Mouse (Mus musculus): ENCODE results near the gene Vapb. TPM values are rescaled to one million over a fixed set of nuclear protein-coding genes. Genes with fewer than 3 reads are reported as not detected.

The Vapb gene
- polyA plus RNA-seq, 1 experiment from 2014 or later = 4.7 TPM

DNA sequence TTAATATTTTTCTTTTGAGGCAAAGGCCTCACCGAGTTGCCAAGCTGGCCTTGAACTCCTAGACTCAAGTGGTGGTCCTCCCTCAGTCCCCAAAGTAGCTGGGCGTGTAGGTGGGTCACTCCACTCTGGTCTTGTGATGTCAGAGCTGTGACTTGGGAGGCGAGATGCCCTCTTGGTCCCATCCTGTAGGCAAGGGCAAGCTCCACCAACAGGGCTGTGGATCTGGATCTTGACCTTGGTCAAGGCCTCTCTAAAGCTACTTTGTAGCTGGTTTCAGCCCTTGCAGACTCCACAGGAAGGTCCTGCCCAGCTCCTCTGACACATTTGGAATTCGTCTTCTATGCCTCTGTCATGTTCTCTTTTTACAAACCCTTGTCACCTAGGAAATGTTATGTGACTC lies 11.5 kb upstream of the Vapb start:
- DNase-seq = no peak
- no peak for TF ChIP-seq EP300 (IDR thresholded peaks at IDR 0.05; ENCODE audit: low read depth)
- no peak for TF ChIP-seq CTCF (IDR thresholded peaks at IDR 0.05; ENCODE audit: low read depth)
- Histone ChIP-seq H3K4me2 (ENCODE audit: low read depth, low read length) (no peak overlapping the region), H3K27me3 (ENCODE audit: insufficient read depth, low read length) (no peaks in the 10 kb centered on the region), H3K9me3 (ENCODE audit: low read length) (no peaks in the 10 kb centered on the region), H3K36me3 (replicated peaks; ENCODE audit: insufficient read depth, low read length) (no peaks in the 10 kb centered on the region), H3K9ac (replicated peaks) (no peak overlapping the region), H3K4me3 (ENCODE audit: low read depth, low read length) (no peak overlapping the region), H3K4me1 (ENCODE audit: insufficient read depth) (no peaks in the 10 kb centered on the region; the same call in 1 of the 2 replicates), H3K27ac (ENCODE audit: low read depth) (no peak overlapping the region)
- WGBS (ENCODE audit: insufficient replicate concordance) = 71% methylated on average over 4 of the region's 4 CpGs
- no peak for ATAC-seq

DNA sequence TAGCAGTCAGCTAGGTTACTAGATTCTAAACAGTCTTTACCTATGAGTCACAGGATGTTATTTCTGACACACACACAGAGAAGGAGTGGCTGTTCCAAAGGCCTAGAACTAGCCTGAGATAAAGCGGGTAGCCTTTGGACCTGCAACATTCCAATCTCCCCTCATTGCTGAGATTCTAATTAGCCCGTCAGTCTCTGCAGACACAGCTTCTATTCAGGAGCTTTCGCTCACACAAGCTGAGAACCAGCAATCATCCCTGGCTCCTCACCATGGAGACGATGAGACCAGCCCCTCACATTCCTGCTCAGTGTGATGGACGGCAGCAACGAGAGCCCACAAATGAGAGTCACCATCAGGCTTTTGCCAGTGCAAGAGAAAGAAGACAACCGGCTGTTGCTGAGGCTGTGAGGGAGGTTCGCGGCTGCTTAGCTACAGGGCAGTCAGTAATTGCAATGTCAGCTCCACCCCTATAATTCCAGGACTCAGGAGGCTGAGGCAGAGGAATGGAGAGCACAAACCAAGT lies 6.8 kb upstream of the Vapb start:
- TF ChIP-seq EP300 (IDR thresholded peaks at IDR 0.05; ENCODE audit: low read depth) (no peak), CTCF (IDR thresholded peaks at IDR 0.05; ENCODE audit: low read depth) (no peak)
- 44% methylated on average over 9 of the region's 9 CpGs for WGBS (ENCODE audit: insufficient replicate concordance)
- Histone ChIP-seq H3K4me3 (ENCODE audit: low read depth, low read length) (no peak overlapping the region), H3K27me3 (ENCODE audit: insufficient read depth, low read length) (no peaks in the 10 kb centered on the region), H3K9ac (replicated peaks) (no peak overlapping the region), H3K4me2 (ENCODE audit: low read depth, low read length) (no peak overlapping the region), H3K27ac (ENCODE audit: low read depth) (no peak overlapping the region), H3K36me3 (replicated peaks; ENCODE audit: insufficient read depth, low read length) (no peaks in the 10 kb centered on the region), H3K4me1 (ENCODE audit: insufficient read depth) (no peaks in the 10 kb centered on the region), H3K9me3 (ENCODE audit: low read length) (no peaks in the 10 kb centered on the region)
- ATAC-seq = no peak
- no peak for DNase-seq

DNA sequence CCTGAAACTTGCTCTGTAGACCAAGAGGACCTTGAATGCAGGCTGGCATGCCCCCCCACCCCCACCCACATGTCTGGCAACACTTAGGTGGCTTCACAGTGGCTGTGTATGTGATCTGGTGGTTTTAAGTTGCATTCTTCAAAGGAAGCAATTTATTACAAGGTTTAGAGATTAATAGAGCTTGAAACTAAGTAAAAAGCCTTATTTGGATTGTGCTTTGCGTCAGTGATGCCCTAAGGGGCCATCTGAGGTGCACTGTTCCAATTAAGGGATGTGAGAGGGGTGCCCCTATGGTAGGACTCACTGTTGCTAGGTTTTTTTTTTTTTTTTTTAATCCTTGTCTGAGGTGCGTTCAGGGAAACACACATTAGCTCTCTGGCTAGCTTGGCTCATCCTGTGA lies 2.9 kb upstream of the Vapb start:
- no peaks in the 10 kb centered on the region for H3K27me3 ChIP-seq (ENCODE audit: insufficient read depth, low read length)
- H3K27ac ChIP-seq (ENCODE audit: low read depth) = no peak overlapping the region
- ATAC-seq (no peak), DNase-seq (no peak)
- H3K4me3 ChIP-seq (ENCODE audit: low read depth, low read length) = no peak overlapping the region
- WGBS (ENCODE audit: insufficient replicate concordance) = 80% methylated on average over 2 of the region's 2 CpGs
- no peaks in the 10 kb centered on the region for H3K9me3 ChIP-seq (ENCODE audit: low read length)
- no peak overlapping the region for H3K4me2 ChIP-seq (ENCODE audit: low read depth, low read length)
- peaks cover 16% of the 10 kb centered on the region for H3K4me1 ChIP-seq (ENCODE audit: insufficient read depth)
- H3K36me3 ChIP-seq (replicated peaks; ENCODE audit: insufficient read depth, low read length) = no peaks in the 10 kb centered on the region
- H3K9ac ChIP-seq (replicated peaks) = no peak overlapping the region
- TF ChIP-seq CTCF (IDR thresholded peaks at IDR 0.05; ENCODE audit: low read depth) (no peak), EP300 (IDR thresholded peaks at IDR 0.05; ENCODE audit: low read depth) (no peak)

DNA sequence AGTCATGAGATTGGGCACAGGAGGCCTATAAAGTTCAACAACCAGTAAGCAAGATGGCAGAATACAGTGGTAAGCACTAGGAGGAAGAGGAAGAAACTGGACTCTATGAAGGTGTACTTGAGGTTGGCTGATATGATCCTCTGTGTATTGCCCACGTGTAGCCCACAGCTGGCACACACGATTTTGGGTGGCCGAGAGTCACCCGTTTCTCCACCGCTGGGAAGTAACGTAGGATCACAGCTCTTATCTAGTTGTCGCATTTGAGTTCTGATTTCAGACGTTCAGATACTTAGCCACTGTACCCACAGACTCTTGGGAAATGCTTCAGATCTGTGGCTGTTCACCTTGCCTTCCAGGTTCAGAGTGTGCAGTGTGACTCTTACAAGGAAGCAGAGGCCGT lies 921 bp downstream of the Vapb start:
- 40% methylated on average over 9 of the region's 9 CpGs for WGBS (ENCODE audit: insufficient replicate concordance)
- no peak for DNase-seq
- Histone ChIP-seq H3K36me3 (replicated peaks; ENCODE audit: insufficient read depth, low read length) (no peaks in the 10 kb centered on the region), H3K4me2 (ENCODE audit: low read depth, low read length) (peak overlapping the region; percentile 78), H3K27ac (ENCODE audit: low read depth) (peak overlapping the region; percentile 93; the same call in 1 of the 2 replicates), H3K27me3 (ENCODE audit: insufficient read depth, low read length) (no peaks in the 10 kb centered on the region), H3K4me1 (ENCODE audit: insufficient read depth) (peaks cover 26% of the 10 kb centered on the region), H3K9me3 (ENCODE audit: low read length) (no peaks in the 10 kb centered on the region), H3K4me3 (ENCODE audit: low read depth, low read length) (peak overlapping the region; percentile 93), H3K9ac (replicated peaks) (peak overlapping the region; percentile 82)
- no peak for ATAC-seq
- TF ChIP-seq EP300 (IDR thresholded peaks at IDR 0.05; ENCODE audit: low read depth) = no peak
- no peak for TF ChIP-seq CTCF (IDR thresholded peaks at IDR 0.05; ENCODE audit: low read depth)

DNA sequence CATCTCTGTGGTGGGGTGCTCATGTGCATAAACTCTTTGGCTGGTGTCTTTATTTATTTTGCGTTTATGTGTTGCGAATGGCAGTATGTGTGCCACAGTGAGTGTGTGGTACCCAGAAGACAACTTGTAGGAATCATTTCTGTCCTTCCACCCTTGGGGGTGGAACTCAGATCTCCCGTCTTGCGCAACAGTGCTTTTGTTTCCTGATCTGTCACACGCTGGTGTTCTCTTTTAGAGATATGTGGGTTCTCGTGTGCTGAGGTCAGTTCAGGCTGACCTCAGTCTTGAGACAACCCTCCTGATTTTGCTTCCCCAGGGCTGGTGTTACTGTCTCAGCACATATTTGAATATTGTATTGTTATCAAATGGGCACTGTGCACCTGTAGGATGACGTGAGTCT lies 1.8 kb downstream of the Vapb start:
- Histone ChIP-seq H3K9ac (replicated peaks) (no peak overlapping the region), H3K27me3 (ENCODE audit: insufficient read depth, low read length) (no peaks in the 10 kb centered on the region), H3K27ac (ENCODE audit: low read depth) (no peak overlapping the region), H3K4me3 (ENCODE audit: low read depth, low read length) (no peak overlapping the region), H3K36me3 (replicated peaks; ENCODE audit: insufficient read depth, low read length) (no peaks in the 10 kb centered on the region), H3K9me3 (ENCODE audit: low read length) (no peaks in the 10 kb centered on the region), H3K4me2 (ENCODE audit: low read depth, low read length) (peak overlapping the region; percentile 11; the same call in 1 of the 2 replicates), H3K4me1 (ENCODE audit: insufficient read depth) (peaks cover 26% of the 10 kb centered on the region)
- ATAC-seq = no peak
- 62% methylated on average over 7 of the region's 7 CpGs for WGBS (ENCODE audit: insufficient replicate concordance)
- DNase-seq = no peak
- no peak for TF ChIP-seq EP300 (IDR thresholded peaks at IDR 0.05; ENCODE audit: low read depth)
- TF ChIP-seq CTCF (IDR thresholded peaks at IDR 0.05; ENCODE audit: low read depth) = no peak

DNA sequence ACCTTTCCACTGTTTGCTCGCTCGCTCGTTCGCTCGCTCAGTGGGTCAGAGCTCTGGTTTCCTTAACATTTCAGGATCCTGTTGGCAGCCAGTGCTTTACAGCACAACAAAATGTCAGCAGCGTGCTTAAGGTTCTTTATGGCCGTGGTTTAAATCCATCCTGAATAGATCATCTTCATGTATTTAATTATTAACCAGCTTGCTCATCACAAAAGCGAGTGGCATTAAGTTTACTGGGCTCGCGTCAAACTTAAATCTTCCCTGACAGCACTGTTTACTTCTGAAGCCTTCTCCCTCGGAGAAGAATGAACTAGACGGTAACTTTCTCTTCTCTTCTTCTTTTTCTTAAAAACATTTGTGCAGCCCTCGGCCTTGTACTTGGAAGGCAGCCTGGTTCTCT lies 4.8 kb downstream of the Vapb start:
- ATAC-seq (no peak), DNase-seq (no peak)
- Histone ChIP-seq H3K4me1 (ENCODE audit: insufficient read depth) (peaks cover 33% of the 10 kb centered on the region), H3K4me3 (ENCODE audit: low read depth, low read length) (no peak overlapping the region), H3K36me3 (replicated peaks; ENCODE audit: insufficient read depth, low read length) (no peaks in the 10 kb centered on the region), H3K4me2 (ENCODE audit: low read depth, low read length) (no peak overlapping the region), H3K27ac (ENCODE audit: low read depth) (no peak overlapping the region), H3K9ac (replicated peaks) (no peak overlapping the region), H3K9me3 (ENCODE audit: low read length) (no peaks in the 10 kb centered on the region), H3K27me3 (ENCODE audit: insufficient read depth, low read length) (no peaks in the 10 kb centered on the region)
- 64% methylated on average over 13 of the region's 13 CpGs for WGBS (ENCODE audit: insufficient replicate concordance)
- TF ChIP-seq CTCF (IDR thresholded peaks at IDR 0.05; ENCODE audit: low read depth) = no peak
- no peak for TF ChIP-seq EP300 (IDR thresholded peaks at IDR 0.05; ENCODE audit: low read depth)

DNA sequence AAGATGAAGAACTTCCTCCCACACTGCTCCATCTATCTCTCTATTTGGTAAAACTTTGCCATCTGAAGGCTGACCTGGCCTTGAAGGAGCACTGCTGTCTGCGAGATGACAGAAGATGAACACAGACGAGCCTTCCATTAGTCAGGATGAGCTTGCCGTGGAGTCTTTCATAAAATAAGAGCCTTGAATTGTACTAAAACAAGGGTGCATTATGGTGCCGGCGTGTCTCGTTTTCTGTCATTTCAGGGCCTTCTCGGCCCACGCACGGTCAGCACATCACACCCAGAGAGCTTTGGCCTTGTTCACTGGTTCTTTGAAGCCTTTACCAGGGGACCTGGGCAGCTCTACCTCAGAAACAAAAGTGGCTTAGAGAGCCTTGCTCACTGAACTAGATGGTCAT lies 5.4 kb downstream of the Vapb start:
- Histone ChIP-seq H3K27me3 (ENCODE audit: insufficient read depth, low read length) (no peaks in the 10 kb centered on the region), H3K9ac (replicated peaks) (0 out of 2 replicates have a peak overlapping the region, but pooled peaks have one; percentile 23), H3K36me3 (replicated peaks; ENCODE audit: insufficient read depth, low read length) (no peaks in the 10 kb centered on the region), H3K4me1 (ENCODE audit: insufficient read depth) (peaks cover 32% of the 10 kb centered on the region), H3K27ac (ENCODE audit: low read depth) (no peak overlapping the region), H3K9me3 (ENCODE audit: low read length) (no peaks in the 10 kb centered on the region), H3K4me2 (ENCODE audit: low read depth, low read length) (no peak overlapping the region), H3K4me3 (ENCODE audit: low read depth, low read length) (no peak overlapping the region)
- TF ChIP-seq EP300 (IDR thresholded peaks at IDR 0.05; ENCODE audit: low read depth) (no peak), CTCF (IDR thresholded peaks at IDR 0.05; ENCODE audit: low read depth) (no peak)
- ATAC-seq = no peak
- DNase-seq = no peak
- 87% methylated on average over 9 of the region's 9 CpGs for WGBS (ENCODE audit: insufficient replicate concordance)

Data from liver, postnatal 0 days (tissue).